ENCODE assay signal across 12 mouse cellular contexts in genomic region chr14:31872130-31872529, GRCm38 (mm10). TPM values are rescaled to one million over a fixed set of nuclear protein-coding genes. Genes with fewer than 3 reads are reported as not detected.
DNase-seq lines count a peak whose midpoint lies in the region; ATAC-seq and TF ChIP-seq lines count a peak whose summit lies in the region.
"Had no signal": no experiment of that assay in that cellular context is flagged by ENCODE, and none has a peak within 500 bp of the region (broad histone marks: within the 10 kb centered on the region; RNA-seq: fewer than 3 reads in every experiment).

No protein-coding gene starts in this region.

- no peak for TF ChIP-seq EP300 in heart, postnatal 0 days (IDR thresholded peaks at IDR 0.05; ENCODE audit: low read depth)

- ATAC-seq in heart, postnatal 0 days (ENCODE audit: insufficient read depth, low read depth), result peak; percentile 33
- ATAC-seq in midbrain, embryonic 15.5 days (replicated peaks), result no peak
- ATAC-seq in midbrain, embryonic 13.5 days, result no peak
- ATAC-seq in CD4-positive, CD25-positive, alpha-beta regulatory T cell, adult 4 months, result no peak
- ATAC-seq: forebrain, postnatal 0 days; intestine, postnatal 0 days; Patski had no signal

- no peak overlapping the region for H3K4me3 ChIP-seq in heart, postnatal 0 days (ENCODE audit: low read depth, low read length)
- H3K4me3 ChIP-seq in midbrain, embryonic 15.5 days, result no peak overlapping the region
- no peak overlapping the region for H3K4me3 ChIP-seq in midbrain, embryonic 13.5 days (replicated peaks)
- H3K4me3 ChIP-seq: lung, embryonic 15.5 days had no signal

- intact Hi-C loops in gastrocnemius, postnatal 36 days (cut with DNase I), result loop anchor here (5.0 kb wide), 1 partner anchor 40 kb away; the partner anchor contains the start of gene Ankrd28

- H3K27ac ChIP-seq in heart, postnatal 0 days (ENCODE audit: low read depth), result peak overlapping the region; percentile 9; the same call in 1 of the 2 replicates
- no peak overlapping the region for H3K27ac ChIP-seq in midbrain, embryonic 15.5 days
- no peak overlapping the region for H3K27ac ChIP-seq in midbrain, embryonic 13.5 days
- H3K27ac ChIP-seq: lung, embryonic 15.5 days had no signal

- H3K9me3 ChIP-seq in heart, postnatal 0 days (replicated peaks; ENCODE audit: control insufficient read depth, low read length), result peaks cover 2% of the 10 kb centered on the region; the same call in 1 of the 2 replicates
- H3K9me3 ChIP-seq in midbrain, embryonic 15.5 days, result no peaks in the 10 kb centered on the region
- peaks cover 2% of the 10 kb centered on the region for H3K9me3 ChIP-seq in midbrain, embryonic 13.5 days

- H3K4me2 ChIP-seq in heart, postnatal 0 days (ENCODE audit: low read depth, low read length), result no peak overlapping the region
- no peak overlapping the region for H3K4me2 ChIP-seq in midbrain, embryonic 15.5 days
- no peak overlapping the region for H3K4me2 ChIP-seq in midbrain, embryonic 13.5 days (replicated peaks)
- H3K4me2 ChIP-seq: lung, embryonic 15.5 days had no signal

- 43% methylated on average over 5 of the region's 5 CpGs for WGBS in heart, postnatal 0 days
- WGBS in midbrain, embryonic 15.5 days, result 85% methylated on average over 5 of the region's 5 CpGs
- WGBS in midbrain, embryonic 13.5 days, result 82% methylated on average over 5 of the region's 5 CpGs

- TF ChIP-seq CTCF in heart, postnatal 0 days (IDR thresholded peaks at IDR 0.05; ENCODE audit: low read depth), result no peak

- no peaks in the 10 kb centered on the region for H3K27me3 ChIP-seq in heart, postnatal 0 days (ENCODE audit: control insufficient read depth, insufficient read depth, low read length)
- H3K27me3 ChIP-seq in midbrain, embryonic 15.5 days (replicated peaks), result no peaks in the 10 kb centered on the region
- H3K27me3 ChIP-seq in midbrain, embryonic 13.5 days, result no peaks in the 10 kb centered on the region
- H3K27me3 ChIP-seq: lung, embryonic 15.5 days; Patski had no signal

- H3K36me3 ChIP-seq in heart, postnatal 0 days (replicated peaks; ENCODE audit: control insufficient read depth, insufficient read depth, low read length), result no peaks in the 10 kb centered on the region
- H3K36me3 ChIP-seq in midbrain, embryonic 15.5 days (replicated peaks), result no peaks in the 10 kb centered on the region
- no peaks in the 10 kb centered on the region for H3K36me3 ChIP-seq in midbrain, embryonic 13.5 days
- H3K36me3 ChIP-seq: lung, embryonic 15.5 days had no signal

- H3K9ac ChIP-seq in heart, postnatal 0 days (replicated peaks; ENCODE audit: low read depth, low read length), result no peak overlapping the region
- H3K9ac ChIP-seq in midbrain, embryonic 15.5 days, result no peak overlapping the region
- H3K9ac ChIP-seq in midbrain, embryonic 13.5 days (replicated peaks), result no peak overlapping the region
- H3K9ac ChIP-seq: forebrain, postnatal 0 days; lung, embryonic 15.5 days had no signal

- peaks cover 9% of the 10 kb centered on the region; the same call in 1 of the 2 replicates for H3K4me1 ChIP-seq in heart, postnatal 0 days (ENCODE audit: control insufficient read depth, insufficient read depth)
- no peaks in the 10 kb centered on the region for H3K4me1 ChIP-seq in midbrain, embryonic 15.5 days
- no peaks in the 10 kb centered on the region for H3K4me1 ChIP-seq in midbrain, embryonic 13.5 days (replicated peaks)
- H3K4me1 ChIP-seq: lung, embryonic 15.5 days had no signal

- DNase-seq in adipocyte (ENCODE audit: low spot score), result peak; percentile 46
- DNase-seq in adrenal gland, postnatal 10 days, result peak; percentile 50
- peak; percentile 27 to 42 for DNase-seq in gastrocnemius, postnatal 36 days
- DNase-seq in heart, postnatal 0 days (ENCODE audit: low spot score), result peak; percentile 14
- DNase-seq: cerebellum, adult 18-20 months; forebrain, postnatal 0 days had no signal

RNA-seq across cellular contexts. Expression of gene Ankrd28, which starts 41.7 kb away (rescaled TPM):
- 10 to 100 TPM; 26.9 to 37.5 TPM for total RNA-seq in adrenal gland, postnatal 10 days (2021)
- 10 to 100 TPM; 36.7 to 49.1 TPM for total RNA-seq in gastrocnemius, postnatal 36 days (2021)
- 16.2 and 17.7 TPM in 2 replicates for total RNA-seq in heart, postnatal 0 days (2014; rRNA removed; ENCODE audit: low replicate concordance)
- 3.8 and 4.5 TPM in 2 replicates for polyA plus RNA-seq in heart, postnatal 0 days (2015; fragmentation: Nextera tagmentation; extraction: Ambion mirVana)
- polyA plus RNA-seq in midbrain, embryonic 15.5 days (2015; fragmentation: Nextera tagmentation; extraction: Ambion mirVana), result 9.5 and 10.3 TPM in 2 replicates
- 9.9 and 11.1 TPM in 2 replicates for polyA plus RNA-seq in midbrain, embryonic 13.5 days (2015; fragmentation: Nextera tagmentation; extraction: Ambion mirVana)
- 1 to 10 TPM; 8.4 to 9.3 TPM for polyA plus RNA-seq in CD4-positive, CD25-positive, alpha-beta regulatory T cell, adult 4 months (2017; shearing (Covaris generic))
